Mouse (Mus musculus) spleen, adult 2 months (tissue): ENCODE data around the gene Izumo4.

ENCODE experiments used
- CTCF ChIP-seq: fragments of 200-500 bp; IDR thresholded peaks from 2 replicates; pipeline ENCODE4 v1.5.1; 2011; ENCODE audit warnings: mild to moderate bottlenecking, inconsistent platforms; ENCODE audit not compliant: insufficient read depth, insufficient read length, insufficient replicate concordance; ENCODE audit errors: extremely low read depth
- POLR2A ChIP-seq: fragments of 200-500 bp; IDR thresholded peaks from 2 replicates; pipeline ENCODE4 v1.6.1; 2011; ENCODE audit warnings: low read depth, low read length, inconsistent platforms

GRCm38 (mm10) chr10:80673690-80674089, 28.3 kb upstream of the Izumo4 start:
- no peak for TF ChIP-seq CTCF
- no peak for TF ChIP-seq POLR2A
